Mouse (Mus musculus) bone marrow, adult 2 months (tissue): ENCODE data around the gene Ctxn1.

Experiments
- CTCF ChIP-seq: fragments of 200-500 bp; IDR thresholded peaks from 2 replicates; pipeline ENCODE4 v1.5.1; 2011; ENCODE audit warnings: low read length, control low read depth; ENCODE audit not compliant: control insufficient read depth, insufficient read depth
- POLR2A ChIP-seq: fragments of 200-500 bp; IDR thresholded peaks from 2 replicates; pipeline ENCODE4 v1.6.1; 2011; ENCODE audit warnings: low read depth, mild to moderate bottlenecking, control low read depth, low read length, borderline replicate concordance; ENCODE audit not compliant: control insufficient read depth

- TF ChIP-seq CTCF, result no peak
- no peak for TF ChIP-seq POLR2A
Observed at GRCm38 (mm10) chr8:4247241-4247640, 11.8 kb downstream of the Ctxn1 start.
